Mouse (Mus musculus) left cerebral cortex, adult 8-10 months (tissue): ENCODE measurements around the gene Tmf1. TPM values are rescaled to one million over a fixed set of nuclear protein-coding genes. Genes with fewer than 3 reads are reported as not detected.
A peak's percentile ranks its signal among the peaks of the same experiment; 100 is the strongest.

Source experiments
- DNase-seq, 2 experiments: peaks; one replicate each; pipeline ENCODE4 v3.0.0; 2022; ENCODE audit warnings: low spot score in 2 of 2
- total RNA-seq, 4 experiments: library from RNA; stranded (reverse); gene quantifications; 2 replicates each; pipeline ENCODE4 v1.2.4; 2022

The Tmf1 gene
- total RNA-seq, 4 experiments from 2014 or later = 48.4 to 52.3 (median 50.0) TPM

DNA sequence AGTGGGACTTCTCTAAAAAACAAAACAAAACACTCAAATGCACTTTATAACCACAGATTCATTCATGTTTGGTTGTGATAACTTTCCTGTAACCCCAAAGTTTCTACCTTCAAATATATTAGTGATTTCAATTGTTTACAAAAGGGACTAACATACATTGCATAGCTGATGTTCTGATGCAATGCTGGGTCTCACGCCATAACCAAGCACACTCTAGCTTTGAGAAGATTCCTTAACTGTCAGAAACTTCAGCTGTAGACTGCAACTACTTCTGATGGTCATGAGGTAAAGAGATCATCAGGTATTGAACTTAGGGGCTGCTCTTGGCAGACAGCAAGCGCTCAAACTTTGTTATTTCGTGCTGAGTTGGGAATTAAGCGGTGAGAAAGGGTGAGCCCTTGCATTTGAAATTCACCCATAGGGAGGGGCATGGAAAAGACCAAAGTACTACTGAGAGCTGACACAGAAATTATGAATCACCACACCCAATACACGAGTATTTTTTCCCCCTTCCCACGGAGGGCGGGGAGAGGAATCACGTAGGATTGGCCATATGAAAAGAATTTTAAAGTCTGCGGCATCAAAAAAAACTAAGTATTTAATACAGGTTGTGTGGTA, 25.4 kb upstream of the Tmf1 start:
- no peak for DNase-seq

DNA sequence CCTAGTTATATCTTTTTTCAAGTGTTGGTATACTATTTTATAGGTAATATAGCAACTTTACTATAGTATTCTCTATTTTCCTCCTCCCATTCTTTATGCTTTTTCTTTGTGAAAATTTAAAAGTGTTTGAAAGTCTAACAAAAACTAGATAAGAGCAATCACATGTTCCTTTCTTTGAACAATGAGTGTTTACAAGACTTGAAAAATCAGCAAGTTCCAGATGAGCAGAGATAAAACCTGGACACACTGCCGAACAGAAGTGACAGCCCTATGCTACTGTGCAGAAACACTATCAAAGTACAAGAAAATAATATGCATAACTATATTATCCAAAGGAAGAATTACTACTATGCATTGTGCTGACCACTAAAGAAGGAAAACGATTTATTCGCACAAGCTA, 23.6 kb upstream of the Tmf1 start:
- no peak for DNase-seq

DNA sequence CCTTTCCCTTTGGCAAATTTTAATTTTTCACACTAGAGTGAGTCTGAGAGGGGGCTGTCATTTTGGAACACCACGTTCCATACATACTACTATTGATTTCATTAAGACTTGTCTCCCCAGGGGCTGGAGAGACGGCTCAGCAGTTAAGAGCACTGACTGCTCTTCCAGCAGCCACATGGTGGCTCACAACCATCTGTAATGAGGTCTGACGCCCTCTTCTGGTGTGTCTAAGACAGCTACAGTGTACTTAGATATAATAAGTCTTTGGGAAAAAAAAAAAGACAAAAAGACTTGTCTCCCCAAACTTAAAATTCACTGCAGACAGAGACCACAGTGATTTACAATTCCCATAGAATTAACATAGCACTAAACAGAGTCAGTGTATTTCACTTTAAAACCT, 21.5 kb upstream of the Tmf1 start:
- no peak for DNase-seq

DNA sequence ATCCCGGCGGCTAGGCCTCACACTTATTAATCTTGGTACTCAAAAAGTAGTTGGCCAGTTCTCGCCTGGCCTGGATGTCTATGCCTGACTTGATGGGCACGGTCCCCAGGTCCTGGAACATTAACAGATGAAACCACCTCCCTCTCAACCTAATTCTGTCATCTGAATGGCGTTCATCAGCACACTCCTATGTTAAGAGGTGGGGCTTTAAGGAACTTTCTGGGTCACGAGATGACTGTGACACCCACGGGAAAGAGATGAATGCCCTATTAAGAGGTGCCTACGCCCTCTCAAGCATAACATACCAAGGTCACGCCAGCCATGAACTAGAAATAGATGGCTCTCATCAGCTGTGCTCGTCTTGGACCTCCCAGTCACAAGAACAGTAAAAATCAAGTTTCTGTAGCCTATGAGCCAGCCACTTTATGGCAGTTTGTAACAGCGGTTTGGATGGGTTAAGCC, 476 bp upstream of the Tmf1 start:
- DNase-seq = no peak

DNA sequence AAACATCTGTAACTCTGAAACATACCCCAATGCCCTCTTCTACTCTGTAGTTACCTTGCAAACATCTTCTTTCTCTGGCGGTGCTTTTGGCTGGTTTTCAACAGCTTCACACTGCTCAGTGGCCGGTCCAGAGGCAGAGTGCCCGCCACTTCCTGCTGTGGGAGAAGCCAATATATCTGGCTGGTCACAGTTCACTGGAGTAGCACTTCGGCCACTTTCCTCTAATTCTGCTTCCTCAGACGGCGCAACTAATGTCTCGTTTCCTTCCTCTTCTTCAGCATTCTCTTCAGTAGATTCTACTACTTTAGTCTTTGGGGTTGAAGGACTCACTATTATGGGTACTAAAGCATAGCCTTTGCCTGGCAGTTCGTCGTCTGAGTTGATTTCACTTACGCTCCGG, 3.2 kb downstream of the Tmf1 start:
- no peak for DNase-seq

GRCm38 (mm10) chr6:97150156-97150555, 28.8 kb downstream of the Tmf1 start:
- DNase-seq = no peak

DNA sequence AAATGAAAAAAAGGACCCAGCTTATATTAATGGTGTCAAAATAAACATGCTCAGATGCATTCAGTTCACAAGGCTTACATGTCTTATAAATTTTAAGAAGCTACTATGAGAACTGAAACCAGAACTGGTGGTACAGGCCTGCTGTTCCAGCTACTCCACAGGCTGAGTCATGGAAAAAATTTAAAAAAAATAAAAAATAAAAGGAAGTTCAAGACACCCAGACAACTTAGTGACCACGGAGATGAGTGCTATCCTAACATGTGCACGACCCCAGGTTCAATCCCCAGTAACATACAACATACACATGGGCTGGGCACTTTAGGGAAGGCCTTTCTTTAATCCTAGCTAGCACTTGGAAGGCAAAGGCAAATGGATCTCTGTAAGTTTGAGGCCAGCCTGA, 29.2 kb downstream of the Tmf1 start:
- no peak for DNase-seq

DNA sequence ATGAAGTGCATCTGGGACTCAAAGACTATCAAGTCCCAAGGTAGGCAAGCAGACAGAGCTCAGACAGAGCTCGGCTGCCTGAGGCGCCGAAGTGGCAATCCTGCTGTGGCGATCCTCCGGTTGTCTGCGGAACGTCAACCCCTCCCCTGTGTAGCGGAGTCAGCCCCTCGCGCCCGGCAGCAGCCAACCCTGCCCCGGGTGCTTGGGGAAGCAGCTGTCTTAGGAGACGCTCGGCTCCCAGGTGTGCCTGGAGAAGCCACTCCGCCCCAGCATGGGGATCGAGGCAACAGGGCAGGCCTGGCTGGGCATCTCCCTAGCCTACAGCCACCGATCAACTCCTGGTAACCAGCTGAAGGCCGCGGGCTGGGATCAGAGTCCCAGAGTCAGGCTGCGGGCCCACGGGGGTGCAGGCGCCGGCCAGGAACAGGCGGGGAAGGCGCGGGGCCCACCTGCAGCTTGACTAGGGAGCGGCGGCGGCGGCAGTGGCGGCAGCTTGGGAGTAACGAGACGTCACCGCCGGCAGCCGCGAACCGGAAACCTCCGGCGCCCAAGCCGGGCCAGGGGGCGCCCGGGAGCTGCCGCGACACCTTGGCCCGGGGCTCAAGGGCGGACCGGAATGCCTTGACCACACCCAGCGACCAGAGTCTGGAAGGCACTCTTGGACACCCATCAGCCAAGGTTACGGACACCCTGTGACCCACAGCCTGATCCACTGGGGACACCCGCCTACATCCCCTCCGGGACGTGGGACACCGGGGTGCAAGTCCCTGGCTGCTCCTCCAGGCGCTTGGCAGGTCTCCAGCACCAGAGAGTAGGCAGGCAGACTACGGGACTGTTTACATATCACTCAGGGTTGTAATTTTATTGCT, 30.3 kb downstream of the Tmf1 start, which contains the start of gene Eogt:
TSS of gene Eogt (minus strand) at position 800 of the 869 bp plus-strand sequence.
- peak; percentile 59 to 62 for DNase-seq

DNA sequence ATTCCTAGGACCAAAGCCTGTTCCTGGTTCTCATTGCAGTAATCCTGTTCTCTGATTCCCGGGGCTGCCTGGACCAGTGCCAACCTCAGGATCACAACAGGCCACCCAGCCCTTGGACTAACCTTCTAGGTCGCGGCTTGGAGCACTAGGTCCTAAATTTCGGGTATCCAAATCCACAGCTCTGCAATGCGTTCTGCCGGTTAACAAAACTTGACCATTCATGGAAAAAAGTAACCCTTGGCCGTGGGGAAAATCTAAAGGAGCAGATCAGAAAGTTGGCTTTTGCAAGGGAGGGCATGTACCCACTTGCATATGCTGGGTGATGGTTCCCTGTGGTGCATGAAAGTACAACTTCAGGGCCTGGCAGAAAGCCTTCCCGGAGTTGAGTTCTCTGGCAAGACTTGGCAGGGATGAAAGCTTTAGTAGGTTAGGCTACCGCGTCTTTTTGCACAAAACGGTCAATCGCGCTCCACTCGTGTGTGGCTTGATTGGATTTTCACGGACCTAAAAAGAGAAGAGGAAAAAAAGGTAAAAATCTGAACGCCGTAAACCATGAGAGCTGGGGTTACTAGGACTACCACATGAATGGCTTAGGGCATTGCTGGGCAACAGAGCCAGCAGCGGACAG, 31.1 kb downstream of the Tmf1 start:
- DNase-seq = peak; percentile 17 to 28

DNA sequence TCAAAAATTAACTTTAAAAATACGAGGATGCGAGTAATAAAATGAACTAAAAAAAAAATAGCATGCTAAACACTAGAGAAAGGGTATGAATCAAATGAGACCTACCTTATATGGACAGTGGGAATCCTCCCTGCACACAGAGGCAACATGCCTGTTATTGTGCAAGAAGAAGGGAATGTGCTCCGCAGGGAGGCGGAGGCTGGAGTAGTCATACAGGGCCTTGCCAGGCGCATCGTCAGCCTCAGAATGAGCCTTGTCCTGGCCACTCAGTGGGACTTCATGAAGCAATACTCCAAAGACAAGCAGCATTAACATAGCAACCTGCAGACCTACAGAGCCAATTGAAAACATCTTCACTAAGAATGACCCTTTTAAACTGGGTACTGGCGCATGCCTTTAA, 33.8 kb downstream of the Tmf1 start:
- no peak for DNase-seq

GRCm38 (mm10) chr6:97144359-97144758, 34.6 kb downstream of the Tmf1 start:
- no peak for DNase-seq

- DNase-seq = no peak
Measured at GRCm38 (mm10) chr6:97142611-97143010, 36.3 kb downstream of the Tmf1 start.

- DNase-seq = no peak
Measured at GRCm38 (mm10) chr6:97141811-97142210, 37.1 kb downstream of the Tmf1 start.

GRCm38 (mm10) chr6:97132707-97133303, 46.1 kb downstream of the Tmf1 start:
- no peak for DNase-seq

DNA sequence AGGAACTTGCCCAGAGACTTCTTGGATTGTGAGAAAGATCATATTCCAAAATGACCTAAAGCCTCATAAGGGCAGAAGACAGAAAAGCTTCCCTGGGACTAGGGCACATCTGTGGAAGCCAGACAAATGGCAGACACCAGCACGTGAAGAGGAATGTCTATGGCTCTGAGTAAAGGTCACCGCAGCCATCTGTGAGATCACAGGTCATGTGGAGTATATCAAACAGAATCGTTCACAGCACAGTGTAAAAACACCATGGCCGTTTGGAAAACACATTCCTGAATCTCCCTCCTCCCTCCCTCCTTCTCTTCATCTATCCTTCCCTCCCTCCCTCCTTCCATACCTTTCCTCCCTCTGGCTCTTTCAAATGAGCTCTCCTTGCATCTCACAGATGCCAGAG, 47.1 kb downstream of the Tmf1 start:
- no peak for DNase-seq

DNA sequence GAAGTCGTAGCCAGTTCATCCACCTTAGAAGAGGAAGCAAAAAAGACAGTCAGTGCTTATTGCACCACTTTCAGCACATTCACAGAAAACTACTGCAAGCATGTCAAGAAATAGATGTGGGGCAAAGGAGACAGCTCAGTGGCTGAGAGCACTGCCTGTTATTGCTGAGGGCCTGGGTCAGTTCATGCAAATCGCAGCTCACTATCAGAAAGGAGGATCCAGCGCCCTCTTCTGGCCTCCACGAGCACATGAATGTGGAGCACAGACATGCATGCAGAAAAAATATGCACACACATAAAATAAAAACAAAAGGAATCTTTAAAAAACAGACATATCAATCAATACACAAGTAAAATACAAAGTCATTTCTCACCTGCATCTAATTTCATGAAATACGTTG, 47.9 kb downstream of the Tmf1 start:
- DNase-seq = no peak

DNA sequence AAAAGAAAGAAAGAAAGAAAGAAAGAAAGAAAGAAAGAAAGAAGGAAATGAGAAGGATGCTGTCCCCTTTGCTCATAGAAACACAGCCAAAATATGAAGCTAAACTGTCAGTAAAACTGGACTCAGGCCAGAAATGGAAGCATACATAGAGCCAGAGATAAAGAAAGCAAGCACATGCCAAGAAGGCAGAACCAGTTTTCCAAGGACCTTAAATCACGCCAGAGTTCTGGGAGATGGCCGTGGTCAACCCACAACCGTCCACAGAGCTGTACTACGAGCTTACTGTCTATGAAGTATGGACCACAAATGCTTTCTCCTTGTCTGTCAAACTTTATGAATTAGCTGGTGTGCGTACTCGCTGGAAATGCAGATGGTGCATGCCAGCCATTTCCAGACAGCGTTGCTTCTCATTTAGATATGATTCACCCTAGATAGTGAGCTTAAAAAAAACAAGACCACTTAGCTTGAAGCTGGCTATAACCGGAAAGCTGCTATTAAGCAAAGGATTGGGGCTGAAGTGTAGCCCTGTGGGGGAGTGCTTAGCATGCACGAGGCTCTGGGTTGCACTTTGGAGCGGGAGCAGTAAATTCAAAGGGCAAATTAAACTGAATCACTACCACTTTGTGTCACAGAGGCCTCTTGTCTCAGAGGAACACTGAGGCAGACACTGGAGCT, 54.4 kb downstream of the Tmf1 start:
- no peak for DNase-seq

DNA sequence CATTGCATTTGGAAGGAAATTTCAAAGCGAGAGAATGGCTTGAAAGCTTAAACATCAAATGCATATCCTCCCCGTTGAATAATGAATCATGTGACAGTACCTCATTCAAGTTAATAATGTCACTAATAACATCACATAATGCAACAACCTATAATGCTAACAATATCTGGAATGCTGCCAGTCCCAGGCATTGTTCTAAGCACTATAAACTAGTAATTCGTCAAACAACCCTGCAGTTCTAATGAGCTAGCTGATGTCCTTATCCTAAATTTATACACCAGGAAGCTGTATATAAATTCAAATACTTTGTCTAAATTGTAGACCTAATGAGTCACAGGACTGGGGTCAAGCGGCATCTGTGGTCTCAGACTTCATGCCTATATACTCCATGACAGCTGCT, 58.0 kb downstream of the Tmf1 start:
- DNase-seq = no peak

DNA sequence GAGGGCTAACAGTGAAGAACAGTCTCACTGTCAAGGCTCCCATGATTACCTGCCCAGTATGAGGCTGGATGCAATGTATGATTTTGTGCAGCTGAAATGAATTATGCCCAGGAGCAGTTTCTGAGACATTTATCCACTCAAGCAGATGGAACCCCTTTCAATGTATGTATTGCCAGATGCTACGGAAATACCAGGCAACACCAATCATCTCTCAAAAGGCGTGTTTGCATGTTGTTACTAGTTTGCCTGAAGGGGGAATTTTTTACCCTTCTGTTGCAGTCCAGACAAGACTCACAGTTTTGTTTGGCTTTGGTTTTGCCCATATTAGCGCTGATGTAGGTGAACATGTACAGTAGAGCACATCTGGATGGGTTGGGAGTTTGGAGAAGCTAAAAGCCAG, 60.6 kb downstream of the Tmf1 start:
- DNase-seq = no peak

DNA sequence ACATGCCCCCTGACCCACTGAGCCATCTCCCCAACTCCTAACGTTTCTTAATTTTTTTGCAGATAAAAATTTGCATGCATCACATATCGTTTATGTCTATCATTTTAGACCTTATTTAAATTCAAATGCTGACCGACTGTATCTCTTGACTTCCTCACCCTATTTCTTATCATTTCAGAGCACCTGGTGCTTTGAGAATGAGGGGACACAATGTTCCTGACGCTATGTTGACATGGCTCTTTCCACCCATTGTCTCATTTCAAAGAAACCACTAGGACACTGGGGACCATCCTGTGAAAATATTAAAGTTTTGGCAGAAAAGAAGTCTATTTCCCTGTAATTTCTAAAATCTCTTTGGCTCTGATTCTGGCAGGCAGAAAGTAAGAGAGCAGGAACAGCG, 62.0 kb downstream of the Tmf1 start:
- no peak for DNase-seq

- no peak for DNase-seq
Measured at GRCm38 (mm10) chr6:97114821-97115220, 64.1 kb downstream of the Tmf1 start.
